Mouse (Mus musculus): ENCODE results near the gene Thumpd2. TPM values are rescaled to one million over a fixed set of nuclear protein-coding genes. Genes with fewer than 3 reads are reported as not detected.
A peak's percentile ranks its signal among the peaks of the same experiment; 100 is the strongest.

Thumpd2 gene
- polyA plus RNA-seq, 1 experiment from 2014 or later = 6.9 TPM

- no peak overlapping the region for H3K9ac ChIP-seq (ENCODE audit: low read length)
- no peak for ATAC-seq (ENCODE audit: low FRiP score, low TSS enrichment)
- WGBS = 62% methylated on average over 2 of the region's 2 CpGs
- H3K27me3 ChIP-seq (ENCODE audit: control insufficient read depth, insufficient read depth, low read length) = no peaks in the 10 kb centered on the region
- no peaks in the 10 kb centered on the region for H3K9me3 ChIP-seq (ENCODE audit: control insufficient read depth, low read length)
- H3K36me3 ChIP-seq (ENCODE audit: control insufficient read depth, insufficient read depth, low read length) = no peaks in the 10 kb centered on the region
- no peak overlapping the region for H3K27ac ChIP-seq (replicated peaks)
- no peaks in the 10 kb centered on the region for H3K4me1 ChIP-seq (replicated peaks; ENCODE audit: control insufficient read depth, insufficient read depth)
- TF ChIP-seq CTCF (IDR thresholded peaks at IDR 0.05; ENCODE audit: low read depth) (no peak), EP300 (optimal IDR thresholded peaks at IDR 0.05) (no peak)
- no peak for DNase-seq (ENCODE audit: low spot score)
- no peak overlapping the region for H3K4me3 ChIP-seq (ENCODE audit: low read depth, low read length)
- H3K4me2 ChIP-seq (replicated peaks; ENCODE audit: low read depth) = no peak overlapping the region
Measured at GRCm38 (mm10) chr17:80997226-80997625, 67.7 kb downstream of the Thumpd2 start.

- no peak overlapping the region for H3K9ac ChIP-seq (ENCODE audit: low read length)
- DNase-seq (ENCODE audit: low spot score) = no peak
- no peak for ATAC-seq (ENCODE audit: low FRiP score, low TSS enrichment)
- H3K4me3 ChIP-seq (ENCODE audit: low read depth, low read length) = no peak overlapping the region
- TF ChIP-seq CTCF (IDR thresholded peaks at IDR 0.05; ENCODE audit: low read depth) (no peak), EP300 (optimal IDR thresholded peaks at IDR 0.05) (no peak)
- H3K4me2 ChIP-seq (replicated peaks; ENCODE audit: low read depth) = no peak overlapping the region
- 71% methylated on average over 8 of the region's 8 CpGs for WGBS
- no peaks in the 10 kb centered on the region for H3K36me3 ChIP-seq (ENCODE audit: control insufficient read depth, insufficient read depth, low read length)
- no peaks in the 10 kb centered on the region for H3K27me3 ChIP-seq (ENCODE audit: control insufficient read depth, insufficient read depth, low read length)
- H3K9me3 ChIP-seq (ENCODE audit: control insufficient read depth, low read length) = no peaks in the 10 kb centered on the region
- no peak overlapping the region for H3K27ac ChIP-seq (replicated peaks)
- no peaks in the 10 kb centered on the region for H3K4me1 ChIP-seq (replicated peaks; ENCODE audit: control insufficient read depth, insufficient read depth)
Measured at GRCm38 (mm10) chr17:80991535-80992127, 73.3 kb downstream of the Thumpd2 start.

- no peak overlapping the region for H3K4me2 ChIP-seq (replicated peaks; ENCODE audit: low read depth)
- H3K36me3 ChIP-seq (ENCODE audit: control insufficient read depth, insufficient read depth, low read length) = no peaks in the 10 kb centered on the region
- no peaks in the 10 kb centered on the region for H3K9me3 ChIP-seq (ENCODE audit: control insufficient read depth, low read length)
- H3K27ac ChIP-seq (replicated peaks) = no peak overlapping the region
- WGBS = 82% methylated on average over 10 of the region's 10 CpGs
- ATAC-seq (ENCODE audit: low FRiP score, low TSS enrichment) (no peak), DNase-seq (ENCODE audit: low spot score) (no peak)
- no peak for TF ChIP-seq EP300 (optimal IDR thresholded peaks at IDR 0.05)
- TF ChIP-seq CTCF (IDR thresholded peaks at IDR 0.05; ENCODE audit: low read depth) = no peak
- H3K4me1 ChIP-seq (replicated peaks; ENCODE audit: control insufficient read depth, insufficient read depth) = no peaks in the 10 kb centered on the region
- no peaks in the 10 kb centered on the region for H3K27me3 ChIP-seq (ENCODE audit: control insufficient read depth, insufficient read depth, low read length)
- no peak overlapping the region for H3K9ac ChIP-seq (ENCODE audit: low read length)
- no peak overlapping the region for H3K4me3 ChIP-seq (ENCODE audit: low read depth, low read length)
Measured at GRCm38 (mm10) chr17:80982976-80983375, 81.9 kb downstream of the Thumpd2 start.

GRCm38 (mm10) chr17:80982412-80982787 is 82.5 kb downstream of the Thumpd2 start:
- Histone ChIP-seq H3K9ac (ENCODE audit: low read length) (no peak overlapping the region), H3K4me1 (replicated peaks; ENCODE audit: control insufficient read depth, insufficient read depth) (no peaks in the 10 kb centered on the region), H3K27ac (replicated peaks) (no peak overlapping the region), H3K4me3 (ENCODE audit: low read depth, low read length) (no peak overlapping the region), H3K36me3 (ENCODE audit: control insufficient read depth, insufficient read depth, low read length) (no peaks in the 10 kb centered on the region), H3K9me3 (ENCODE audit: control insufficient read depth, low read length) (no peaks in the 10 kb centered on the region), H3K4me2 (replicated peaks; ENCODE audit: low read depth) (no peak overlapping the region), H3K27me3 (ENCODE audit: control insufficient read depth, insufficient read depth, low read length) (no peaks in the 10 kb centered on the region)
- WGBS = 11% methylated on average over 8 of the region's 8 CpGs
- ATAC-seq (ENCODE audit: low FRiP score, low TSS enrichment) = peak; percentile 59; the same call in 1 of the 2 replicates
- peak; percentile 70 for DNase-seq (ENCODE audit: low spot score)
- TF ChIP-seq CTCF (IDR thresholded peaks at IDR 0.05; ENCODE audit: low read depth) (peak; percentile 91), EP300 (optimal IDR thresholded peaks at IDR 0.05) (no peak)

- H3K27me3 ChIP-seq (ENCODE audit: control insufficient read depth, insufficient read depth, low read length) = no peaks in the 10 kb centered on the region
- H3K36me3 ChIP-seq (ENCODE audit: control insufficient read depth, insufficient read depth, low read length) = no peaks in the 10 kb centered on the region
- no peak overlapping the region for H3K4me2 ChIP-seq (replicated peaks; ENCODE audit: low read depth)
- WGBS = 27% methylated on average over 12 of the region's 12 CpGs
- H3K4me3 ChIP-seq (ENCODE audit: low read depth, low read length) = no peak overlapping the region
- DNase-seq (ENCODE audit: low spot score) = no peak
- peak; percentile 67 for ATAC-seq (ENCODE audit: low FRiP score, low TSS enrichment)
- no peak overlapping the region for H3K27ac ChIP-seq (replicated peaks)
- no peak overlapping the region for H3K9ac ChIP-seq (ENCODE audit: low read length)
- H3K4me1 ChIP-seq (replicated peaks; ENCODE audit: control insufficient read depth, insufficient read depth) = no peaks in the 10 kb centered on the region
- TF ChIP-seq EP300 (optimal IDR thresholded peaks at IDR 0.05) = no peak
- TF ChIP-seq CTCF (IDR thresholded peaks at IDR 0.05; ENCODE audit: low read depth) = no peak
- no peaks in the 10 kb centered on the region for H3K9me3 ChIP-seq (ENCODE audit: control insufficient read depth, low read length)
Measured at GRCm38 (mm10) chr17:80981721-80982411, 83.0 kb downstream of the Thumpd2 start.

GRCm38 (mm10) chr17:80980096-80980495 is 84.8 kb downstream of the Thumpd2 start:
- H3K4me2 ChIP-seq (replicated peaks; ENCODE audit: low read depth) = no peak overlapping the region
- H3K9ac ChIP-seq (ENCODE audit: low read length) = no peak overlapping the region
- no peak for ATAC-seq (ENCODE audit: low FRiP score, low TSS enrichment)
- TF ChIP-seq CTCF (IDR thresholded peaks at IDR 0.05; ENCODE audit: low read depth) (no peak), EP300 (optimal IDR thresholded peaks at IDR 0.05) (no peak)
- H3K36me3 ChIP-seq (ENCODE audit: control insufficient read depth, insufficient read depth, low read length) = no peaks in the 10 kb centered on the region
- H3K9me3 ChIP-seq (ENCODE audit: control insufficient read depth, low read length) = no peaks in the 10 kb centered on the region
- no peak overlapping the region for H3K27ac ChIP-seq (replicated peaks)
- H3K4me1 ChIP-seq (replicated peaks; ENCODE audit: control insufficient read depth, insufficient read depth) = no peaks in the 10 kb centered on the region
- no peak overlapping the region for H3K4me3 ChIP-seq (ENCODE audit: low read depth, low read length)
- no peaks in the 10 kb centered on the region for H3K27me3 ChIP-seq (ENCODE audit: control insufficient read depth, insufficient read depth, low read length)
- no peak for DNase-seq (ENCODE audit: low spot score)
- 84% methylated on average over 10 of the region's 10 CpGs for WGBS
